Mouse (Mus musculus): ENCODE measurements around the gene Morn1.

The Morn1 gene

DNA sequence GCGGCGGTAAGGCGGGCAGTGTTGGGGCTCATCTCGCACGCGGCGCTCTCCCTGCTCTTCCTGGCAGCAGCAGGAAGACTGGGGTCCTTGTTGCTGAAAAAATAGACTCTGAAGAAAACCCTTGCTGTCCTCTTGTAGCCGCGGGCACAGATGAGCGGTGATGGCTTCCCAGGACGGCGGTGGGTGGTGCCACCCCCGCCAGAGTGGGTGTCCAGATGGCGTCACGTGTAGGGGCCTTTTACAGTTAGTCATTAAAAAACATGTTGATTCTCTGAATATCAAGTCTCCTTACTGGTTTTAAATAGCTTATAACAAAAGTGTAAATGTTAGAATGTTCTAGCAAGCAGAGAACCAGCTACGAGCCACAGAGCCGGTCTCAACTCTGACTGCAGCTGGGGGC lies 70.4 kb downstream of the Morn1 start:
- no peak for DNase-seq (ENCODE audit: inconsistent age in 2 of 2, low spot score in 1 of 2)

DNA sequence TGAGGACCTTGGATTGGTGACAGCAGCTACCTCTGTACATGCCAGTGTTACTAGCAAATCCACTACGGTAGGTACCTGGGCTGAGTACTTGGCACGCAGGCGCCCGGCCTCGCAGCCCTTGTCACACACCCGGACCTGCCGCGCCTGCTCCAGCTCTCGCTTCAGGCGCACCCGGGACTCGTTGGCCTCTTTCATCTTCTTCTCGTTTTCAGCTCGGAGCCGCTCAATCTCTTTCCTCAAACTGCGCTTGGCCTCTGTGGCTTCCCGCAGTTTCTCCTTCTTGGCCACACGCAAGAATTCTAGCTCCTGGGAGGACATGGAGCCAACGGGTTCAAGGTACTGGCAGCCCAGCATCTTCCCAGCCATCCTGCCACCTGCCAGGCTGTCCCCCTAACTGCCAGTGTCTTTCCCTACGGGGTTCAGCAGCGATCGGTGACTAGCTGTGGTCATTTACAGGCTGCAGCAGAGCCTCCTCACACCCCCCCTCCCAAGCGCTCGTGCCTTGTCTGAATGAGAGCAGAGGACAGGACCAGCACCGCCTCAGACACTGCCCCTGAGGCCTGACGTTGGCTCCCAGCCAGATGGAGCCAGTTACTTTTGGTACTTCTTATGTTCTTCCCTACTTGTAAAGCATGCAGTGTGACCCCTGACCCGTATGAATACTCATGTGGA lies 71.6 kb downstream of the Morn1 start:
- no peak for DNase-seq (ENCODE audit: inconsistent age in 2 of 2, low spot score in 1 of 2)

DNA sequence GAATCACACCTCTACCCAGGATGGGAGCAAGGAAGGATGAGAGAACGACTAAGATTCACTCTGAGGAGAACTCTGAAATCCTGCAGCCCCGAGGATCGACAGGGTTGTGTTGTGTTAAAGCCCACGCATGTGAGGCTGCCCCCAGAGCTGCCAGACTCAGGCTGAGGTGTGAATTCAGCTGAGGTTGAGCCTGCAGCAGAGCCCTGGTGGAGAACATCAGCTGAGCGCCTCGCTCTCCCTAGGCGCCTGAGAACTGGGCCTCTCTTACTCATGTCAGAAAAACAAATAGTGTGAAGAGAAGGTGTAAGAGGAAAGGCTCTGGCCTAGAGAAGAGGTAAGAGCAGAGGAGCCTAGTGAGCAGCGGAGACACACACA lies 72.2 kb downstream of the Morn1 start:
- no peak for DNase-seq (ENCODE audit: inconsistent age in 2 of 2, low spot score in 1 of 2)

DNA sequence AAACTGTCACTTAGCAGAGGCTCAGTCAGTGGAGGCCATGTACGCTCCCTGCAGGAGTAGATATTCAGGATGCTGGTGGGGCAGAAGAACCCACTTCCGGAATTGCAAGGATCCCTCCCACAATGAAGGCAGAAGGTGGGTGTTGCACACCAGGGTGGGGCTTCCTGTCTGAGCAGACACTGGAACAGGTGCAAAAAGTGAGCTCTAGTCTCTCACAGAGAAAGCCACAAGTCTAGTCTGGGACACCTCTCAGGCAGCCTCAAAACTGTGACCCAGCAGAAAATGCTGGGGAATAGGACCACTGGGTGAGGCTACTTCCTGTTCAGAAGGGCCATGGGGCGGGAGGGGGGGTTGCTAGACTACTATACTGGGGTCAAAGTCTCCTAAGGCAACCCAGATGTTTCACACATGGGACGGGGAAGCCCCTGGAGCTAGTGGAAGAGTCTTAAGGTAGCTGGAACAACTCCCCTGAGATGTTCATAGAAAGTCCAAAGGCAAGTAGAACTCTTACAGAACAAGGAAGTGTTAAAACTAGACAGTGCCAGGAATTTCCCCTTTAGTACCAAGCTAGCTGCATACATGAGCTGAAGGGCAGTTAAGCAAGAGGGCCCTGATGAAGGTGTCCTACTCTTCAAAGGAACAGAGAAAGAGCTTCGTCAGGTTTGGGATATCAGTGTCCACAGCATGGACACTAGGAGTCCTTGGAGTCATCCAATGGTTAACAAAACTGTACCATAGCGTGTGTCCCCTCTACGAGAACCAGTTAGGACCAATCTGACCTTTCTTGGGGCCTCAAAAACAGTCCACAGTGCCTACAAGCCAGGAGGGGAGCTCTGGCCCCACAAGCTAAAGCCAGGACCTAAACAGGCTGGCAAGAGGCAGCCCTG lies 76.3 kb downstream of the Morn1 start:
- DNase-seq (ENCODE audit: inconsistent age in 2 of 2, low spot score in 1 of 2), result no peak

DNA sequence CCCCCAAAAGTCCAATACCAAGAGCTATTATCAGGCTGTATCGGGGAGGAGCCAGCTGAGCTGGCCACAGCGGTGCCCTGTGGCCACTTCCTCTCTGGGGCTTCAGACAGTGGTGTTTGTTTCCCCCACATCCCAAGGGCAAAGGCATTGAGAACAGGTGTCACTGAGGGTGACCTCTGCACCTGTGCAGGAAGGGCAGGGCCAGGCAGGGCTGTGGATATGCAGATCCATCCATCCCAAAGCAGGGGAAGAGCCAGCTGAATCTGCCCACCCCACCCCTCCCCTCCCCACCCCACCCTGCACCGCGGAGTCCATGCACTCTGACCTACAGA lies 76.9 kb downstream of the Morn1 start:
- DNase-seq (ENCODE audit: inconsistent age in 2 of 2, low spot score in 1 of 2), result no peak

DNA sequence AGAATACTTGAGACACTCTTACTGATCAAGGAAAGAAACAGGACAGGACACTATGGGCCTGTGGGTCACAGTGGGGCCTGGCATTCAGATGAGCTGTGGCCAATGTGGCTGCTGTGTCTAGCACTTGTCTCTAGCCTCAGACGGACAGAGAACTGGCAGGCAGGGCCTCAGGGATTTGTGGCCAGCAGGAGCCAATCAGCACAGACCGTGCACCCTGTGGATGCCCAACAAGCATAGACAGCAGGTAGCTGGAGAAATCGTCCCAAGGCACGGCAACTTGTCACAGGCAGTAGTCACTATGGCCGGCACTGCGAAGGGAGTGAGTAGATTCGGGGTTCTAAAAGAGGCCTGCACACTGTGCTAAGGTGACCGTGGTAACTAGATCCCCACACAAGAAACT lies 77.3 kb downstream of the Morn1 start:
- no peak for DNase-seq (ENCODE audit: inconsistent age in 2 of 2, low spot score in 1 of 2)

DNA sequence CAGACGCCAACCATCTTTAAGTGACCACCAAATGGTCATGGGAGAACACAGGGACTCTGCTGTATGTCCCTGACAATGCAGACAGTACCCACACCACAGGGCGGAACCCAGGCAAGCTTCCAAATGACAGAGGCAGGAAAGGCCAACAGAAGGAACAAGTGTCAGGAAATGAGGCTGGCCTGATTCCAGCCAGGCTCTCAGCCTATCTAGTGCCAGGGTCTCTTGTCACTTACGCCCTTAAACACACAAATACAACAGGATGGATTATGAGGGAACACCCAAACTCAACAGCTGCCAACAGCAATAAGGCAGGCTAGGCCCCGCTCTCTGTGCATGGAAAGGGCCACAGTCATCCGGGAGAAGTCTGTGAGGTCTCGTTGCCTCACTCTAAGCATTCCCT lies 78.2 kb downstream of the Morn1 start:
- DNase-seq (ENCODE audit: inconsistent age in 2 of 2, low spot score in 1 of 2), result peak; percentile 77 to 85

DNA sequence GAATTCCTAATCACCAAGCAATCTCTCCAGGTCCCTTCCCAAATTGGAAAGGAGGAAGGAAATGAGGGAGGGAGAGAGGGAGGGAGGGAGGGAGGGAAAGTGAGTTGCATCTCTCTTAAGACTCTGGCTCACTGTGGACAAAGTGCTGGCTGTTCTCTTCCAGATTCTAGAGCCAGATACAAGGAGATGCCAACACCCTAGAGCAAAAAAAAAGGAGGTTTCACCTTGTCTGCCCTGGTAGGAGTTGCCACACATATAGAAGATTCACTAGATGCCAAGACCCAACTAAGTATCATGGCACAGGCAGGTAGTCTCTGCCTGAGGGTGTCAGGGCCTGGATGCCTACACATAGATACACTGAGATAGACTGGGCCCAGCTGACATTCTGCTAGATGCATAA lies 79.5 kb downstream of the Morn1 start:
- no peak for DNase-seq (ENCODE audit: inconsistent age in 2 of 2, low spot score in 1 of 2)

DNA sequence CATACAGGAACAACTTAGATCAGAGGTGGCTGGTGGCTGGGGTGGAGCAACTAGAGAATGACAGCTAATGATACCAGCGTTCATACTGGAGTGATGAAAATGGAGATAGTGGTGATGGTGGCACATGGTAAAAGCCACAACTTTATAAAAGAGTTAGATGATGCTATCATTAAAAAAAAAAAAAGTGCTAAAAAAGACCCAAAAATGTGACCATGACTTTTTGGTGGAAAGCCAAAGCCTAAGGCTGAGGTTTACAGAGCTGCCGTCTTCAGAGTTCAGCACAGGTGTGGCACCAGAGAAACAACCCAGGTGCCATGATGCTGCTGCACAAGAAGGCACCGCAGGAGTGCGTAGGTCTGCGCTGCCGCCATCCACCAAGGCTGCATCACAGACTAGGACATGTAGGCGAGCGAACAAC lies 82.5 kb downstream of the Morn1 start:
- no peak for DNase-seq (ENCODE audit: inconsistent age in 2 of 2, low spot score in 1 of 2)

DNA sequence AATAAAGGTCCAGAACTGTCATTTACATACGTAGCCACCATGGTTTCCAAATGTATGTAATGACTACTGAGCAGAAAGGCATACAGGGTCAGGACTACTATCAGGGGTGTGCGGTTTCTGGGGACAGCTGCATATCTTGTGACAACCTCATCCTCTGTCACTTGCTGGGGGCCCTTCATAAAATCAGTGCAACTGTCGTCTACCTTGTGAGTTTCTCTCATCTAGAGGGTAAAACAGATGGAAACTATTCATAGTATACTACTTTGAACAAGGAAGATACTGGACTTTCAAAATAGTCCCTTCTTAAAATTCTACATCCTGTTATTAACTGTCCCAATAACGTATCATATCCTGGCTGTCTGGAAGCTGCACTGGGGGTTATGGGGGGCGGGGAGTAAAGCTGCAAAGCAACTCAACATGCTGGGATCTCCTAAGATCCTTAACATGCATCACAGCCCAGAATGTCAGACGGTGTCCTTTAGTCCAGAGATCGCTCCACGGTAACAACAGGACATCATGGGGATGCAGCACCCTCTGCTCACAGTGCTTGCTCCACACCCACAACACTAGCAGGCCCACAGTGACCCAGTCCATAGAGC lies 84.3 kb downstream of the Morn1 start:
- no peak for DNase-seq (ENCODE audit: inconsistent age in 2 of 2, low spot score in 1 of 2)

DNA sequence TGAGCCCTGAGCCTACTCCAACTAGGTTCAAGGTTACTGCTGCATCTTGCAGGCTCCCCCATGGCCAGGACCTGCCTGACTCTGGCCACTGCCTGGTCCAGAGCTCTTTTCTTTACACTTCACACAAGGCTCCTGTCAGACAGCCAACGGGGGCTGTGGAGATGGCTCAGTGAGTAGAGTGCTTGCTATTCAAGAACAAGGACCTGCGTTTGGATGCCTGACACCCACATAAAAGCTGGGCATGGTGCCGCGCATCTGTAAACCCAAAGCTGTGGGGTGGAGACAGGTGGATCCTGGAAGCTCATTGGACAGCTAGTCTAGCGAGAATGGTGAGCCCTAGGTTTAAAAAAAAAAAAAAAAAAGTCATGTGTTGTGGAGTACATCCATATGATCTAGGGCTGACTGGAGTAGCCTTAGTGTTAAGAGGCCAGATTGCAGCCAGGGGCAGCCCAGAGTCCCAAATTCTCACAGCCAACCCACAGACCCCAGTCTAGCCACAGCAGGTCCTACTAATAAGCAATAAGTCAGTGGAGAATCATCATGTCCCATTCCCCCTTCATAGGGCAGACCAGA lies 85.7 kb downstream of the Morn1 start:
- DNase-seq (ENCODE audit: inconsistent age in 2 of 2, low spot score in 1 of 2), result no peak

DNA sequence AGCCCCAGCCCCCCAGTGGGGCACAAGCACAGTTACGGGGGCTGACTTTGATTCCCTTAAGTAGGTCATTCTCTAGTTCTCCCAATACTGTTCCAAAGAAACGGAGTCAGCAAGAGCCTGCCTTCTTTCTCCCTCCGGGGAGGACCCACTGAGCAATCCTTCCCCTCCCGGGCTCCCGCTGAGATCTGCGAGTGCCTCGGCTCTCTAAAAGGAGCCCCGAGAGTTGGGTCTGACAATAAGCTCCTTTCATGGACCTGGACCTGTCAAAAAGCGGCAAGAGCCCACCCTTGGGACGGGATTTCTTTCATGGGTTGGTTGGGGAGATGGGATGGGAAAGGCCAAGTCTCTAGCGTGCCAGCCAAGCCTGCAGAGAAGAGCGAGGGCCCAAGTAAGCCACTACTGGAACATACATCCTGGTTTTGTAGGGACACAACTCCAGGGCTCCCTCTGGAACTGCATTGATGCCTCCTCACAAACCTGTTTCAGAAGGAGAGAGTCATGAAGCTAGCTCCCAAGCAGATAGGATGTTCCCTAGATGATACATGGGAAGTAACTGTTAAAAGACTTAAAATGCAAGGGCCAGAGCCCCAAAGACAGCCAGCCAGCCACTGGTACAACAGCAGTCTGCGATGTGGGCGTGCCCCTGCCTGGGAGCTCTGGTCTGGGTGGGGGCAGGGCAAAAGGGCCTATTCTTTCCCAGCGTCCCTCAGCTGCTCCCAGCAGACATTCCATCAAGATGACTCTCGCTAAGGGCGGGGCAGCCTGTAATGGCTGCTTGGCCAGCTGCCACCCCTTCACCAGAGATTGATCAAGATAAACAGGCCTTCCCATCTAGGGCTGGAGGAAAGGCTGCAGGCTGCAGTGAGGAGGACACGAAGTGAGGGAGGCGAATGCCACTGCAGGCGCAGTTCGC lies 86.8 kb downstream of the Morn1 start:
- DNase-seq (ENCODE audit: inconsistent age in 2 of 2, low spot score in 1 of 2), result peak; percentile 97 to 98

DNA sequence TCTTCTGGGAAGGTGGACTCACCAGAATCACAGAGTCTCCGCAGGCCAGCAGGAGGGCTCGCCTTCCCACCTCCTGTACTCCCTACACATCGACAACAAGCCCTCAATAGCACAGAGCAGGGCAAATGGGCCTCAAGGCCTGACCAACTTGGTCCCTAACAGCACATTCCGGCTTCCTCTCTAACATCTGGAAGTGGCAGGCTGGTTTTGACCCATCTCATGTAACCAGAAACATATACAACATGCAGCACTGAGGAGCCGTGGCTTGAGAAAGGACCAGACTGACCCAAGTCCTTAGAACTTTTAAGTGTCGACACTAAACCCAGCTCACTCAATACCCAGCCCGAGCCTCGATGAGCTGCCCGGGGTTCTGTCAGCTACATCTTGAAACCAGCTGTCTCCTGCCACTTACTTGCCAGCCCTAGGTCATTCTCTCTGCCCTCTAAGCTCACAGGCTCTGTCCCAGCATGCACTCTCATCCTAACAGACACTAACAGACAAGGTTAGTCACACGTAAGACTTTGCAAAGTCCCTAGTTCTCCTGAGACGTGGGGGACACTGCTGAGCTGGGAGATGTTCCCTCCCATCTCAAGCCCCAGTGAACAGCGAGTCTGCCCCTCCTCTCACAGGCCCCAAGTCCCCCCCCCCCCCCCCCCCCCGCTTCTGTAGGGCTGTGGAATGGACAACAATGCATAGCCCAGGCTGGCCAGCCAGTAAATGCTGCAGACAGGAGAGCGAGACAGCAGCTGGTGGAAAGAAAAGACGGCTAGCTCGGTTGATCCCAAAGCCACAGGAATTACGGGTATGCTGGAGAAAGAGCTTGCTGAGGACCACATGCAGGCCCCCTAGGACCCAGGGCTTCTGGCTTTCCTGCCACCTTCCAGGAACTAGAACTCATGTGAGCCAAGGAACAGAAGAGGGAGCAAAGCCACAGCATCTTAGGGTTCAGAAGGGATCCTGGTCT lies 87.7 kb downstream of the Morn1 start:
- DNase-seq (ENCODE audit: inconsistent age in 2 of 2, low spot score in 1 of 2), result no peak

DNA sequence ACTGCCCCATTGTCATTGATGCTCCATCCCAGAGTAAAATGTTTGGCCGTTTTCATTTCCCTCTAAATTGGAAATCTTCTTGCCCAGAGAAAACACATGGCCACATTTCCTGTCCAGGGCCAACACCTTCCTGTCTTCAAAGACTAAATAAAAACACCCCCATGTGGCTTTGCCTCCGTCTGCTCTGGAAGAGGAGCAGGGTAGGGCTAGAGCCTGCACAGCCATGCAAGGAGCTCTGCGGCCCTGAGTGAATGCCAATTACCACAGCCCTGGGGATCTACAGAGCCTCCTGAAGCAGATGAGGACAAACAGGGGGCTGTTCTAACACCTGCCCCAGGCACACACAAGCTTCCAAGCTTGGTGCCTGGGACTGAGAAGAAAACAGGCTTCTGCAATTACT lies 89.8 kb downstream of the Morn1 start:
- DNase-seq (ENCODE audit: inconsistent age in 2 of 2, low spot score in 1 of 2), result no peak

DNA sequence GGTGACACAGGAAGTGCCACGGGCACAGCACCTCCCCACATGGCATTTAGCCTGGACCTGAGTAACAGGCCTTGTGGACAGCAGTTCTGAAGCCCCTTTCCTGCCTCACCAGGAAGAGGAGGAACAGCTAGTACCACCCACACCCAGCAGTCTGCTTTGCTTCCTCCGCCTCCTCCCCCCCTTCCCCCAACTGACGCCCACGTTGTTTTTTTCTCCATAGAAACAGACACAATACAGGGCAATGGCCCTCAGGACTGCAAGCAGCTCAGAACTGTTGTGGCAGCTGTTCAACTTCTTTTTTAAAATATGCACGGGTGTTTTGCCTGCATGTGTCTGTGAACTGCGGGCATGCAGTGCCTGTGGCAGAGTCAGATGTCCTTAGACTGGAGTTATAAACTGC lies 91.9 kb downstream of the Morn1 start:
- DNase-seq (ENCODE audit: inconsistent age in 2 of 2, low spot score in 1 of 2), result peak; percentile 67 to 83

DNA sequence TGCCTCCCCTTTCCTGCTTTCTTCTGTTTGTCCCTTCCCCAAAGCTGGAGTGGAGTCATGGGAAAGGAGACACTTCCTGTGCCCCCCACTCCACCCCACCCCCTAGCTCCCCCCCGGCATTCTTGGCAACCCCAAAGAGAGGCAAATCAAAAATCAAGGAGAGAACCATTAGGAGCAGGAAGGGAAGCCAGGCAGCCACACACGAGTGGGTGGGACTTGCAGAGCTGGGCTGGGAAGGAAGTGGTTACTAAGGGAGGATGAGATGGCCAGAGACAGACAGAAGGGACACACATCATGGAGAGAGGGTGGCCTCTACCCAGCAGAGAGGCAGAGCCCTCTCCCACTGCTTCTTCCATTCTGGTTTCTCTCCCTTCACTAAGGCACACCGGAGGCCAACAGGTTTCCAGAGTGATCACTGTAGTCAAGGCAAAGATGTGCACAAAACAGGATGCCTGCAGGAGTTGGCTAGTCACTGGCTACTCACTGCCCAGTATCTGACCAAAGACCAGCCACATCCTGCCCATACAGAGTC lies 92.7 kb downstream of the Morn1 start:
- no peak for DNase-seq (ENCODE audit: inconsistent age in 2 of 2, low spot score in 1 of 2)

DNA sequence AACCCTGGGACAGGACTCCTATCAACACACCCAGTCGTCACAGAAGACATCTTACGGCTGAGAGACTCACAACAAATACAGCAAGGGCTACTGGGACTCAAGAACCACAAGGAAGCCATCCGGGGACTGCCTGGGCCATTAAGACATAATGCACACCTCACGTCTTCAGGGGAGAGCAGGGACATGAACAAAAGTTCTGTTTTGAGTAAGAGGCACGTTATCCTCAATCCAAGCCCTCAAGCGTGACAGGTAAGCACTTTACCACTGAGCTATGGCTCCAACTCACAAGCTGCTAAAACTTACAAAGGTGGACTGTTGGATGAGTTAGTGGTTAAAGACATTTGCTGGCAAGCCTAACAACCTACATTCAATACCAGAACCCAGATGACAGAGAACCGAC lies 96.8 kb downstream of the Morn1 start:
- DNase-seq (ENCODE audit: inconsistent age in 2 of 2, low spot score in 1 of 2), result no peak

DNA sequence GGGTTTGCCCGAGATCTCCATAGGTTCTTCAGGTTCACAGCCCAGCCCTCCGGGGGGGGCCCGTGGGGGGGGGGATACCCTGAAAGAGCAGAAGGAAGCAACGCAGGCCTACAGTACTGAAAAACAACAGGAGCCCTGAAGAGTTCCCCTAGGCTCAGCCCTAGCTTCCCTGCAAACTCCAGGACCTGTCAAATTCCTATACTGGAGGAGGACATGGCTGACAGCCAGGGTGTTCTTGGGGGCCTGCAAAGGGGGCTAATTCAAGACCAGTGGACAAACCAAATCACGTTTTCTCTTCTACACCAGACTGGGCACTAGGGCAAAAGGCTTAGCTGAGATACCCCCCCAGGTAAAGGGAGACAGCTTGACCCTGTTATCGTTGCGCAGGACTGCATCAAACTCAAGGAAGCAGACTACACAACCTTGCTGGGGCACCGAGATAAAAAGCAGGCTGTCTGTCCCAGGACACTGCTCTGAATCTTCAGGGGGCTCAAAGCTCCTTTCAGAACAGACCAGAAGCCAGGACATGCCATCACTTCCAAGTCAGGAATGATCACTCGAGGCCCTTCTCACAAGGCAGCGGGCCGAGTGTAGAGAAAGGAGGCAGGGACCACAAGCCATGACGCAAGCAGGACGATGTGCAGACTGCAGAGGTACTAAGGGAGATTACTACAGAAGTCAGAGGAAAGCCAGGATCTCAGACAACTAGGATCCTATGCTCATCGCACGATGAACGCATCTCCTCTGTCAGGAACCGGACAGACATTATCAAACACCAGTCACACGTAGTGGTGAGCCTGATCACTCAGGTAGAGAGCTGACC lies 98.1 kb downstream of the Morn1 start:
- DNase-seq (ENCODE audit: inconsistent age in 2 of 2, low spot score in 1 of 2), result no peak

DNA sequence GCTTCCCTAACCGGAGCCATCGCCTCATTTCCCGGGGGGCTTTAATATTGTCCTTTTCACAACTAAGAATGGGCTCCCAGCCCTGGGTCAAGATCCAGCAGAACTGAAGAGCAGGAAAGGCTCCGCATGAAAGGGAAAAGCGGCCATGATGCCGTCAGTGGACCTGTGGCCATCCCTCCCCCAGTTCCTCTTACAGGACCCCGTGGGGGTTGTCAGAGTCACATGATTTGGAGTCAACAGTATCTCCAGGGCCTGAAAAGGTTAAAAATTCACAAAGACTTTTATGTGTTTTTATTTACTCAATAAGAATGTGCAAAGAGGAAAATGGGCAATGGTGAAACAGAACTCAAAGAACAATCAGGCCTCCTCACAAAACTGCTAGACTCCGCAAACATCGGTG lies 99.5 kb downstream of the Morn1 start:
- DNase-seq (ENCODE audit: inconsistent age in 2 of 2, low spot score in 1 of 2), result no peak
